16 mouse cellular contexts compared by ENCODE assay signal in the genomic region with DNA sequence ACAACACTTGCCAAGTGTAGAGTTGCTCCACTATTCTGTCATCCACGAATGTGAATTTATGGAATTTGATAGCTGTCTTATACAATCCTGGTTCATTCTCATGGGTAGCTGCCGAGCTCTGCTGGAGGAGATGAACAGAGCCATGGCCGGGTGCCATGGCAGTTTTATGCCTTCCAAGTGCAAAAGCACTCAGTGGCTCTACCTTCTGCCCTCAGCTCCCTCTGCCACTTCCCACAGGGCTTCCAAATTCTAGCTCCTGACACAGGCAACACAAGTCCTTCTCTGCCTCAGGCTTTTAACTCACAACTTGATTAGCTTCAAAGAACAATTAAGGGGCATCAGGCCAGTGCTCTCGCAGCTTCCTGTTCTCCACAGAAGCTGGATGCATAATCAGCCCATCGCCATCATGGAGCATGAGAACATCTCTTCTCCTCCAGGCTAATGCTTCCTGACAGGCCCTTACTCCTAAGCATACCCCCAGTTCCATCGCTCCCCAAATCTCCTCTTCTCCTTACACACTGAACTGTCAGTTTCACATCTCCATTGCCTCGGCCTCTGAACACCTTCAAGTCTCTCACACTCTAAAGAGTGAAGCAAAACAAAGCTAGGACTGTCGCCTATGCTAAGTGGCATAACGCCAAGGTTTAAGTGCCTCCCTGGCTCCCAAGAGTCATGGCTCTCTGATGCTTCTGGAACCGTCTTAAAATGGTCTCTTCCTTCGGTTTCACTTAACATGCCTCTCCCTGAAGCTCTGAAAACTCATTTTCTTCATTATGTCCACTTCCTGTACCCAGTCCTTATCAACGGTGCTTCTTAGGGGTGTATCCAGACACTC.
A peak's percentile ranks its signal among the peaks of the same experiment; 100 is the strongest.
DNase-seq lines count a peak whose midpoint lies in the region; ATAC-seq and TF ChIP-seq lines count a peak whose summit lies in the region.
"Had no signal": no experiment of that assay in that cellular context is flagged by ENCODE, and none has a peak within 500 bp of the region (broad histone marks: within the 10 kb centered on the region; RNA-seq: fewer than 3 reads in every experiment).

No protein-coding gene starts in this region.

- H3K9me3 ChIP-seq in hindbrain, postnatal 0 days (ENCODE audit: low read length) = no peaks in the 10 kb centered on the region
- H3K9me3 ChIP-seq in hindbrain, embryonic 14.5 days (ENCODE audit: control insufficient read depth, low read length) = no peaks in the 10 kb centered on the region
- H3K9me3 ChIP-seq: heart, embryonic 15.5 days; limb, embryonic 15.5 days; midbrain, embryonic 10.5 days had no signal

- TF ChIP-seq CTCF in hindbrain, postnatal 0 days (IDR thresholded peaks at IDR 0.05; ENCODE audit: low read depth) = no peak

- no peak overlapping the region for H3K4me2 ChIP-seq in hindbrain, postnatal 0 days (ENCODE audit: low read depth, low read length)
- H3K4me2 ChIP-seq in hindbrain, embryonic 14.5 days (replicated peaks) = no peak overlapping the region
- H3K4me2 ChIP-seq: heart, embryonic 15.5 days; limb, embryonic 15.5 days had no signal

- H3K36me3 ChIP-seq in hindbrain, postnatal 0 days (ENCODE audit: insufficient read depth, low read length) = no peaks in the 10 kb centered on the region
- H3K36me3 ChIP-seq in hindbrain, embryonic 14.5 days (replicated peaks; ENCODE audit: control insufficient read depth, insufficient read depth) = no peaks in the 10 kb centered on the region
- H3K36me3 ChIP-seq: heart, embryonic 15.5 days; limb, embryonic 15.5 days; midbrain, embryonic 10.5 days had no signal

- no peak overlapping the region for H3K9ac ChIP-seq in hindbrain, postnatal 0 days (replicated peaks; ENCODE audit: low read length)
- H3K9ac ChIP-seq in hindbrain, embryonic 14.5 days = no peak overlapping the region
- H3K9ac ChIP-seq: heart, embryonic 15.5 days; limb, embryonic 15.5 days had no signal

- ATAC-seq in hindbrain, postnatal 0 days = peak; percentile 64
- no peak for ATAC-seq in hindbrain, embryonic 14.5 days (ENCODE audit: low FRiP score)
- ATAC-seq: CD4-positive, CD25-positive, alpha-beta regulatory T cell, adult 4 months; inflammation-experienced regulatory T-cells, adult 6 months had no signal

- peaks cover 5% of the 10 kb centered on the region for H3K4me1 ChIP-seq in hindbrain, postnatal 0 days (ENCODE audit: insufficient read depth, low read length)
- 0 out of 2 replicates have a peak, but pooled peaks cover 3% of the 10 kb centered on the region for H3K4me1 ChIP-seq in hindbrain, embryonic 14.5 days (replicated peaks; ENCODE audit: control insufficient read depth, insufficient read depth, low read length)

- DNase-seq in hindbrain, postnatal 0 days (ENCODE audit: low spot score) = peak; percentile 59
- DNase-seq in hindbrain, embryonic 14.5 days (ENCODE audit: low spot score) = no peak
- peak; percentile 30 for DNase-seq in adipocyte (ENCODE audit: low spot score)
- peak; percentile 66 for DNase-seq in cerebellum, adult 8-10 months
- peak; percentile 20 for DNase-seq in lung, postnatal 14 days
- DNase-seq in embryo, embryonic 10 days (ENCODE audit: low spot score) = no peak
- DNase-seq in thymus, adult 18-20 months = no peak
- DNase-seq: adrenal gland, postnatal 10 days; kidney, postnatal 14 days; layer of hippocampus, postnatal 36 days; thymus, postnatal 14 days had no signal

- H3K27me3 ChIP-seq in hindbrain, postnatal 0 days (ENCODE audit: insufficient read depth, low read length) = no peaks in the 10 kb centered on the region
- H3K27me3 ChIP-seq in hindbrain, embryonic 14.5 days (ENCODE audit: control insufficient read depth, insufficient read depth, low read length) = no peaks in the 10 kb centered on the region
- H3K27me3 ChIP-seq: heart, embryonic 15.5 days; limb, embryonic 15.5 days had no signal

- 64% methylated on average over 12 of the region's 12 CpGs for WGBS in hindbrain, postnatal 0 days
- 83% methylated on average over 12 of the region's 12 CpGs for WGBS in hindbrain, embryonic 14.5 days

- no peak overlapping the region for H3K27ac ChIP-seq in hindbrain, postnatal 0 days
- no peak overlapping the region for H3K27ac ChIP-seq in hindbrain, embryonic 14.5 days
- H3K27ac ChIP-seq: heart, embryonic 15.5 days; limb, embryonic 15.5 days; midbrain, embryonic 10.5 days had no signal

- H3K4me3 ChIP-seq in hindbrain, postnatal 0 days (ENCODE audit: low read length) = no peak overlapping the region
- no peak overlapping the region for H3K4me3 ChIP-seq in hindbrain, embryonic 14.5 days (replicated peaks; ENCODE audit: low read length)
- H3K4me3 ChIP-seq: heart, embryonic 15.5 days; limb, embryonic 15.5 days; midbrain, embryonic 10.5 days had no signal

Comparison
In these comparisons a context has a peak if more than half of its experiments do, and no peak if none do; other contexts are left out.
1. DNase-seq: peak in hindbrain, postnatal 0 days (single experiment), adipocyte (single experiment), cerebellum, adult 8-10 months (single experiment) and lung, postnatal 14 days (single experiment); none in hindbrain, embryonic 14.5 days (single experiment), embryo, embryonic 10 days (single experiment) and thymus, adult 18-20 months (0 of 2).